Mouse (Mus musculus) liver, postnatal 0 days (tissue): Measurements from ENCODE around the gene Mllt11. TPM values are rescaled to one million over a fixed set of nuclear protein-coding genes. Genes with fewer than 3 reads are reported as not detected.

Experiments used
- ATAC-seq: fragments of 200-750 bp; cut with Nextera tagmentation; 2 replicates; pipeline ENCODE4 v1.8.0; 2017; ENCODE audit warnings: mild to moderate bottlenecking, moderate library complexity
- DNase-seq: peaks from one replicate; pipeline ENCODE4 v3.0.0-alpha.2; 2016
- H3K27ac ChIP-seq: fragments of 300-500 bp; sonication (generic); 2 replicates; pipeline ENCODE4 v1.5.1; 2014; ENCODE audit warnings: antibody characterized with exemption, moderate library complexity, mild to moderate bottlenecking, low read depth
- H3K27me3 ChIP-seq: fragments of 300-500 bp; sonication (generic); 2 replicates; pipeline ENCODE4 v1.6.1; 2014; ENCODE audit warnings: low read length, control low read depth, mixed read lengths; ENCODE audit not compliant: insufficient read depth
- H3K36me3 ChIP-seq: fragments of 300-500 bp; sonication (generic); replicated peaks from 2 replicates; pipeline ENCODE4 v1.6.1; 2014; ENCODE audit warnings: mild to moderate bottlenecking, control low read depth, low read length, moderate library complexity, mixed read lengths; ENCODE audit not compliant: insufficient read depth
- H3K4me1 ChIP-seq: fragments of 300-500 bp; sonication (generic); 2 replicates; pipeline ENCODE4 v1.6.1; 2014; ENCODE audit warnings: antibody characterized with exemption, mild to moderate bottlenecking, control low read depth; ENCODE audit not compliant: insufficient read depth
- H3K4me2 ChIP-seq: fragments of 300-500 bp; sonication (generic); 2 replicates; pipeline ENCODE4 v1.6.1; 2014; ENCODE audit warnings: low read depth, mild to moderate bottlenecking, low read length, moderate library complexity, mixed read lengths
- H3K4me3 ChIP-seq: fragments of 300-500 bp; sonication (generic); 2 replicates; pipeline ENCODE4 v1.5.1; 2014; ENCODE audit warnings: low read depth, low read length
- H3K9ac ChIP-seq: fragments of 300-500 bp; sonication (generic); replicated peaks from 2 replicates; pipeline ENCODE4 v1.6.1; 2014; ENCODE audit warnings: mild to moderate bottlenecking, moderate library complexity
- H3K9me3 ChIP-seq: fragments of 300-500 bp; sonication (generic); 2 replicates; pipeline ENCODE4 v1.6.1; 2016; ENCODE audit warnings: mild to moderate bottlenecking, control low read depth, low read length, mixed read lengths
- CTCF ChIP-seq: sonication (generic); IDR thresholded peaks from 2 replicates; pipeline ENCODE4 v1.5.1; 2016; ENCODE audit warnings: antibody characterized with exemption, low read depth
- EP300 ChIP-seq: IDR thresholded peaks from 2 replicates; pipeline ENCODE4 v1.6.1; 2016; ENCODE audit warnings: antibody characterized with exemption, low read depth, mild to moderate bottlenecking
- WGBS: fragments of 180-500 bp; shearing (Covaris S2); extraction: QIAGEN DNeasy Blood & Tissue Kit; methylation state at CpG from one replicate; pipeline ENCODE4 v1.1.7; 2014; ENCODE audit not compliant: insufficient replicate concordance; 5-methylcytosine and 5-hydroxymethylcytosine counted together
- polyA plus RNA-seq: library from polyadenylated mRNA; unstranded; fragments of >200 nt; fragmentation: Nextera tagmentation; extraction: Ambion mirVana; gene quantifications from 2 replicates; pipeline ENCODE4 v1.2.1, GENCODE M21; 2015

The Mllt11 gene
- polyA plus RNA-seq, 1 experiment from 2014 or later = 2.0 TPM

DNA sequence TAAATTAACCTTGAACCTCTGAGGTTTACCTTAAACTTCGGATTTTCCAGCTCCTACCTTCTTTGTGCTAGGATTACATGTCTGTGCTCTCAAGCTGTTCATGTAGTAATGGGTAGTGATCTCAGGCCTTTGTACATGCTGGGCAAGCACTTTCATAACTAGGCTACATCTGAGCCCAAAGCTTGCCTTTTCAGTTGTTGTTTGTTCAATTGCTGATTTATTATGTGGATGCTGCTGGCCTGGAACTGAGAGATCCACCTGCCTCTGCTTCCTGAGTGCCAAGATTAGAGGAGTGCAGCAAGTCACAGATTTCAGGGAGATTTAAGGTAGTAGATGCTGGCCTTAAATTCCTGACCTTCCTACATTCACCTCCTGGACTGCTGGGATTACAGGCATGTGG is 32.9 kb downstream of the Mllt11 start:
- no peak overlapping the region for H3K4me2 ChIP-seq
- H3K27ac ChIP-seq = no peak overlapping the region
- 79% methylated on average over 1 of the region's 1 CpGs for WGBS
- no peak for ATAC-seq
- no peak overlapping the region for H3K9ac ChIP-seq
- TF ChIP-seq EP300 (no peak), CTCF (no peak)
- H3K4me1 ChIP-seq = no peaks in the 10 kb centered on the region
- no peaks in the 10 kb centered on the region for H3K27me3 ChIP-seq
- no peaks in the 10 kb centered on the region for H3K9me3 ChIP-seq
- no peak overlapping the region for H3K4me3 ChIP-seq
- peaks cover 93% of the 10 kb centered on the region for H3K36me3 ChIP-seq
- no peak for DNase-seq

DNA sequence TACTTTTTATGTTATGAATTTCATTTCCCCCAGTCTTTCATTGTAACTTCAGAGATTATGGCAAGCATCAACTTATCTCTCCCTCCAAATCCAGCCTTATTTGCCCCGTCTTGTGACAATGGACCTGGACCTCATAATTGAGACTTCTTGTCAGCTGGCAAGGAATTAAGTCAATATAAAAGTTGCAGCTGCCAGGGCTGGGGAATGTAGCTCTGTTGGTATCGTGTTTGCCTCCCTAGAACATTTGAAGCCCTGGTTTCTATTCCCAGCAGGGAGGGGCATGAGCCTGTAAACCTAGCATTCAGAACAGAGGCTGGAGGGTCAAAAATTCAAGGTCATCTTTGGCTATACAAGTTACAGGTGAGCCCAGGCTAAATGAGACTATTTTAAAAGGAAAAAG is 36.2 kb downstream of the Mllt11 start:
- H3K4me2 ChIP-seq = no peak overlapping the region
- WGBS = 81% methylated on average over 2 of the region's 2 CpGs
- ATAC-seq (no peak), DNase-seq (no peak)
- H3K36me3 ChIP-seq = peaks cover 77% of the 10 kb centered on the region
- H3K27me3 ChIP-seq = no peaks in the 10 kb centered on the region
- no peak overlapping the region for H3K4me3 ChIP-seq
- no peak overlapping the region for H3K27ac ChIP-seq
- H3K9ac ChIP-seq = no peak overlapping the region
- no peaks in the 10 kb centered on the region for H3K9me3 ChIP-seq
- TF ChIP-seq EP300 = no peak
- no peak for TF ChIP-seq CTCF
- H3K4me1 ChIP-seq = no peaks in the 10 kb centered on the region

DNA sequence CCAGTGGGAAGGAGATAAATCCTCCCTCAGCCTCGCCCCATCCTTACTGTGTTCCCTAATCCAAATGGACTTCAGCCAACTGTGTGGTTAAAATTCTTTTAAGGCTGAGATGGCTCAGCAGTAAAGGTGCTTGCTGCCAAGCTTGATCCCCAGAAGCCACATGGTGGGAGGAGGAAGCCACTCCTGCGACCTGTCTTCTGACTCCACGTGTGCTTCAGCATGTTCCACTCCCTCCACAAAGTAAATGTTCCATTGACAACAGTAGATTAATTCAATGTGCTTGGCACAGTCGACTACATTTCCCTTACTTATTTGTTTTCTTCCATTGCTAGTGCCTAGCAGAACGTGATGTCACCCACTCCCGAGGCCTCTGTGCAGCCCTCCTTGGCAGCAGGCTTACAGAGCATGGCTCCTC is 37.2 kb downstream of the Mllt11 start:
- peaks cover 76% of the 10 kb centered on the region for H3K36me3 ChIP-seq
- H3K27me3 ChIP-seq = no peaks in the 10 kb centered on the region
- H3K4me1 ChIP-seq = no peaks in the 10 kb centered on the region
- 83% methylated on average over 6 of the region's 6 CpGs for WGBS
- H3K27ac ChIP-seq = no peak overlapping the region
- no peak for DNase-seq
- no peak for ATAC-seq
- H3K4me3 ChIP-seq = no peak overlapping the region
- no peak overlapping the region for H3K4me2 ChIP-seq
- no peaks in the 10 kb centered on the region for H3K9me3 ChIP-seq
- no peak overlapping the region for H3K9ac ChIP-seq
- no peak for TF ChIP-seq CTCF
- no peak for TF ChIP-seq EP300

DNA sequence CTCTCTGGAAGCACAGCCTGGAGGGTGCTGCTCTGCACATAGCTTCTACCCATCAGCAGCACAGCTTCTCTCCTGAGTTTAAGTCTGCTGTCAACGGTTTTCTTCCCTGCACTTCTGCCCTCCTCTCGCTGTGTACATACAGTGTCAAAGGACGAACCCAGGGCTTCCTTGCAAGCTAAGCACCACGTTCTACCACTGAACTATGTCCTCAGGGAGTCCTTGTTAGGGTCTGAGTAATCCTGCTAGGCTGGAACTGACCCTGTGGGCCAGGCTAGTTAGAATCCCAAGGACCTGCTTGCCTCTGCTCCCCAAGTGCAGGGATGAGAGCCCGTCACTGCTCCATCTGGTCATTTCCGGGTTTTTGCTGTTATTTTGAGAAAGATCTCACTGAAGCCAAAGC is 45.1 kb downstream of the Mllt11 start:
- H3K9me3 ChIP-seq = no peaks in the 10 kb centered on the region
- no peak overlapping the region for H3K4me3 ChIP-seq
- H3K36me3 ChIP-seq = peaks cover 83% of the 10 kb centered on the region
- no peak overlapping the region for H3K9ac ChIP-seq
- no peak for ATAC-seq
- H3K4me1 ChIP-seq = no peaks in the 10 kb centered on the region
- 85% methylated on average over 6 of the region's 6 CpGs for WGBS
- H3K27me3 ChIP-seq = no peaks in the 10 kb centered on the region
- no peak overlapping the region for H3K4me2 ChIP-seq
- no peak for DNase-seq
- TF ChIP-seq EP300 = no peak
- H3K27ac ChIP-seq = no peak overlapping the region

DNA sequence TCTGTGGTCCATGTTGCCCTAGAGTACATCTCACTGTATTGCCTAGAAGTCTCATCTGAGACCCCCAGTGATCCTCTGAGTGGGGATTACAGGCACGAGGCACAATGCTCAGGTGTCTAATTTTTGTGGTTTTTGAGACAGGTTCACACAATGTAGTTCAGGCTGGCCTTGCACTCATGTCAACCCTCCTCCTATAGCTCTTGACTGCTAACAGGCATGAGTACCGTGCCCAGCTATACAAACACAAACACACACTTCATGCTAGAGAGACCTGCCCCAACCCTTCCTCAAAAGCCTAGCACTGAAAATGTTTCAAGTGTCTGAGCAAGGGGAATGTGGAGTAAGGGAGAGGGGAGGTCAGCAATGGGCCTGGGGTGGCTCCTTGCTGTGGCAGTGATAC is 45.9 kb downstream of the Mllt11 start:
- Histone ChIP-seq H3K4me2 (no peak overlapping the region), H3K4me3 (no peak overlapping the region), H3K9me3 (no peaks in the 10 kb centered on the region), H3K36me3 (peaks cover 80% of the 10 kb centered on the region), H3K9ac (no peak overlapping the region), H3K4me1 (no peaks in the 10 kb centered on the region), H3K27me3 (no peaks in the 10 kb centered on the region), H3K27ac (no peak overlapping the region)
- DNase-seq (no peak), ATAC-seq (no peak)
- TF ChIP-seq EP300 (no peak), CTCF (no peak)
- WGBS = 82% methylated on average over 2 of the region's 2 CpGs

DNA sequence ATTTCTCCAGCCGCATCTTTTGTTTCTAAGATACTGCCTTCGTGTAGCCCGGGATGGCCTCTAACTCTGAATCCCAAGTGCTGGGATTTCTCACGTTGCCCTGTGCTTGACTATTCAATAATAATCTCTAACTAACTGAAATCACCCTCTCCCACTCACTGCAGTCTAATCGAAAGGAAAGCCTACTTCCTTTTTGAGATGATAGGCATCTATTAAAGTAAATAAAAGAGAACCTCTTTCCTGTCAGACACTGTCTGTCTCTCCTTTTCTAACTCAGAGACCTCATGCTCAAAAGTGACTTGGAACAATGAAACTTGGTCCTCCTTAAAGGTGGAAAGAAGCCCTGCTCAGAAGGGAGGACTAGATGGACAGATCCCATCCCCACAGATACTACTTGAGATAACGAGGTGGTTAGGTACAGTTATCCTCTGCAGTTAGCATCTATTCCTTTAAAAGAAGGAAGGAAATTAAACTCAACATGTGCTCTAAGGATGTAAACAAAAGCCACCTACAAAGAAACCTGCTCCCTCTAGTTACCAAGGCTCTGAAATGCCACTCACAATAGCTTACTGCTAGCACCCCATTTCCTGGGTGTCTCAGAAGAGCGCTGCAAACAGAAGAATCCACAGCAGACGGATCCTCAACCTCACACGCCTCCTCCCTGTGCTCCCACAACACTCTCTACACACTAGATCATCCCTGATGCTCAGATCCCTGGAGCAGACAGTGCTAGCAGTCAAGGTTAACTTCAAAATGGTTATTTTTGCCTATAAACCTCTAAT is 47.0 kb downstream of the Mllt11 start:
- H3K4me1 ChIP-seq = no peaks in the 10 kb centered on the region
- H3K4me3 ChIP-seq = no peak overlapping the region
- TF ChIP-seq EP300 (no peak), CTCF (no peak)
- no peaks in the 10 kb centered on the region for H3K9me3 ChIP-seq
- no peak for ATAC-seq
- no peak overlapping the region for H3K9ac ChIP-seq
- 79% methylated on average over 9 of the region's 9 CpGs for WGBS
- H3K36me3 ChIP-seq = peaks cover 73% of the 10 kb centered on the region
- H3K4me2 ChIP-seq = no peak overlapping the region
- DNase-seq = no peak
- H3K27ac ChIP-seq = no peak overlapping the region
- no peaks in the 10 kb centered on the region for H3K27me3 ChIP-seq

DNA sequence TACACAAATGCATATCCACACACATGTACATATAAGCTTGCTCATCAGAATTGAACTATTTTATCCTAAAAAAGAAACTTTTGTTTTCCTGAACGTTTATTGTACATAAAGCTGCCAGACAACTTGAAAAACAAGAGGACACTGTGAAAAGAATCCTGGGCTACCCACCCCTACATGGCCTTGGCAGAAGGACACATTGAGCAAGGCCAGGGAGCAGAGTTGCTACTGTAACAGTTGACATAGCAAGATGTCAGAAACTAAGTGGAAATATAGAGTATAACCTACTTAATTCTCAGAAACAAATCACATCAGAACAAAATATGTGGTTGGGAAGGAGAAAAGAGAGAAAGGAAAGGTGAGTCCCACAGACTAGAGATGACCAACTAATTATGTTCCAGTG is 50.1 kb downstream of the Mllt11 start:
- WGBS = 57% methylated on average over 1 of the region's 1 CpGs
- Histone ChIP-seq H3K36me3 (peaks cover 42% of the 10 kb centered on the region), H3K9ac (no peak overlapping the region), H3K27me3 (no peaks in the 10 kb centered on the region), H3K4me2 (no peak overlapping the region), H3K4me1 (no peaks in the 10 kb centered on the region), H3K4me3 (no peak overlapping the region), H3K27ac (no peak overlapping the region), H3K9me3 (no peaks in the 10 kb centered on the region)
- no peak for ATAC-seq
- TF ChIP-seq CTCF (no peak), EP300 (no peak)
- DNase-seq = no peak
